Mouse (Mus musculus): ENCODE measurements around the gene Tspan14. TPM values are rescaled to one million over a fixed set of nuclear protein-coding genes. Genes with fewer than 3 reads are reported as not detected.

Gene Tspan14
- polyA plus RNA-seq, 1 experiment from 2014 or later: 77.3 TPM

- no peak overlapping the region for H3K27ac ChIP-seq (ENCODE audit: low read length)
- no peaks in the 10 kb centered on the region for H3K4me1 ChIP-seq (ENCODE audit: insufficient read depth, low read depth, low read length)
- no peaks in the 10 kb centered on the region for H3K36me3 ChIP-seq (ENCODE audit: insufficient read depth, low read length)
- no peak overlapping the region for H3K4me3 ChIP-seq (ENCODE audit: low read depth, low read length)
- no peak for DNase-seq (ENCODE audit: low spot score)
- no peak for ATAC-seq
- H3K4me2 ChIP-seq (replicated peaks; ENCODE audit: low read depth, low read length): no peak overlapping the region
- 51% methylated on average over 2 of the region's 2 CpGs for WGBS
- H3K9me3 ChIP-seq (ENCODE audit: low read length): no peaks in the 10 kb centered on the region
- TF ChIP-seq EP300 (IDR thresholded peaks at IDR 0.05): no peak
- TF ChIP-seq CTCF (IDR thresholded peaks at IDR 0.05): no peak
- no peaks in the 10 kb centered on the region for H3K27me3 ChIP-seq (replicated peaks; ENCODE audit: insufficient read depth, low read length)
- no peak overlapping the region for H3K9ac ChIP-seq (replicated peaks; ENCODE audit: low read depth)
Measured at GRCm38 (mm10) chr14:40900267-40900666, 66.3 kb downstream of the Tspan14 start.

- Histone ChIP-seq H3K9me3 (ENCODE audit: low read length) (no peaks in the 10 kb centered on the region), H3K9ac (replicated peaks; ENCODE audit: low read depth) (no peak overlapping the region), H3K36me3 (ENCODE audit: insufficient read depth, low read length) (no peaks in the 10 kb centered on the region), H3K27ac (ENCODE audit: low read length) (no peak overlapping the region), H3K4me3 (ENCODE audit: low read depth, low read length) (no peak overlapping the region), H3K4me2 (replicated peaks; ENCODE audit: low read depth, low read length) (no peak overlapping the region), H3K27me3 (replicated peaks; ENCODE audit: insufficient read depth, low read length) (no peaks in the 10 kb centered on the region), H3K4me1 (ENCODE audit: insufficient read depth, low read depth, low read length) (no peaks in the 10 kb centered on the region)
- WGBS: 62% methylated on average over 3 of the region's 3 CpGs
- peak; percentile 30 for DNase-seq (ENCODE audit: low spot score)
- TF ChIP-seq EP300 (IDR thresholded peaks at IDR 0.05) (no peak), CTCF (IDR thresholded peaks at IDR 0.05) (no peak)
- ATAC-seq: no peak
Measured at GRCm38 (mm10) chr14:40897916-40898315, 68.7 kb downstream of the Tspan14 start.

GRCm38 (mm10) chr14:40895681-40896080 lies 70.9 kb downstream of the Tspan14 start:
- no peak overlapping the region for H3K4me2 ChIP-seq (replicated peaks; ENCODE audit: low read depth, low read length)
- no peaks in the 10 kb centered on the region for H3K4me1 ChIP-seq (ENCODE audit: insufficient read depth, low read depth, low read length)
- ATAC-seq (no peak), DNase-seq (ENCODE audit: low spot score) (no peak)
- 61% methylated on average over 8 of the region's 8 CpGs for WGBS
- no peaks in the 10 kb centered on the region for H3K9me3 ChIP-seq (ENCODE audit: low read length)
- no peak overlapping the region for H3K27ac ChIP-seq (ENCODE audit: low read length)
- TF ChIP-seq CTCF (IDR thresholded peaks at IDR 0.05): no peak
- no peak for TF ChIP-seq EP300 (IDR thresholded peaks at IDR 0.05)
- no peaks in the 10 kb centered on the region for H3K27me3 ChIP-seq (replicated peaks; ENCODE audit: insufficient read depth, low read length)
- no peak overlapping the region for H3K4me3 ChIP-seq (ENCODE audit: low read depth, low read length)
- H3K9ac ChIP-seq (replicated peaks; ENCODE audit: low read depth): no peak overlapping the region
- no peaks in the 10 kb centered on the region for H3K36me3 ChIP-seq (ENCODE audit: insufficient read depth, low read length)

GRCm38 (mm10) chr14:40894576-40895247 lies 71.9 kb downstream of the Tspan14 start:
- 6% methylated on average over 23 of the region's 23 CpGs for WGBS
- ATAC-seq: peak; percentile 87
- no peaks in the 10 kb centered on the region for H3K36me3 ChIP-seq (ENCODE audit: insufficient read depth, low read length)
- no peaks in the 10 kb centered on the region for H3K9me3 ChIP-seq (ENCODE audit: low read length)
- peak; percentile 85 for DNase-seq (ENCODE audit: low spot score)
- no peaks in the 10 kb centered on the region for H3K27me3 ChIP-seq (replicated peaks; ENCODE audit: insufficient read depth, low read length)
- no peak overlapping the region for H3K27ac ChIP-seq (ENCODE audit: low read length)
- TF ChIP-seq CTCF (IDR thresholded peaks at IDR 0.05) (peak; percentile 95), EP300 (IDR thresholded peaks at IDR 0.05) (peak; percentile 49; the same call in 1 of the 2 replicates)
- no peaks in the 10 kb centered on the region for H3K4me1 ChIP-seq (ENCODE audit: insufficient read depth, low read depth, low read length)
- no peak overlapping the region for H3K9ac ChIP-seq (replicated peaks; ENCODE audit: low read depth)
- peak overlapping the region; percentile 40 for H3K4me2 ChIP-seq (replicated peaks; ENCODE audit: low read depth, low read length)
- no peak overlapping the region for H3K4me3 ChIP-seq (ENCODE audit: low read depth, low read length)

GRCm38 (mm10) chr14:40893884-40894283 lies 72.7 kb downstream of the Tspan14 start:
- Histone ChIP-seq H3K27me3 (replicated peaks; ENCODE audit: insufficient read depth, low read length) (no peaks in the 10 kb centered on the region), H3K27ac (ENCODE audit: low read length) (no peak overlapping the region), H3K36me3 (ENCODE audit: insufficient read depth, low read length) (no peaks in the 10 kb centered on the region), H3K9me3 (ENCODE audit: low read length) (no peaks in the 10 kb centered on the region), H3K4me3 (ENCODE audit: low read depth, low read length) (no peak overlapping the region), H3K4me2 (replicated peaks; ENCODE audit: low read depth, low read length) (no peak overlapping the region), H3K4me1 (ENCODE audit: insufficient read depth, low read depth, low read length) (no peaks in the 10 kb centered on the region), H3K9ac (replicated peaks; ENCODE audit: low read depth) (no peak overlapping the region)
- DNase-seq (ENCODE audit: low spot score) (no peak), ATAC-seq (no peak)
- WGBS: 69% methylated on average over 8 of the region's 8 CpGs
- TF ChIP-seq CTCF (IDR thresholded peaks at IDR 0.05) (no peak), EP300 (IDR thresholded peaks at IDR 0.05) (no peak)

- no peak within 1 kb of the TSS for H3K4me2 ChIP-seq (replicated peaks; ENCODE audit: low read depth, low read length)
Measured at GRCm38 (mm10) chr14:40893196-40893595, 73.4 kb downstream of the Tspan14 start, which contains the start of gene Sh2d4b. Gene Sh2d4b, minus strand, starts transcription at chr14:40893266.

More at GRCm38 (mm10) chr14:40893196-40893595, 73.4 kb downstream of the Tspan14 start, which contains the start of gene Sh2d4b:
- DNase-seq (ENCODE audit: low spot score) (no peak), ATAC-seq (no peak)
- 51% methylated on average over 3 of the region's 3 CpGs for WGBS
- Histone ChIP-seq H3K27ac (ENCODE audit: low read length) (no peak within 1 kb of the TSS), H3K9me3 (ENCODE audit: low read length) (no peaks in the 10 kb centered on the region), H3K9ac (replicated peaks; ENCODE audit: low read depth) (no peak within 1 kb of the TSS), H3K27me3 (replicated peaks; ENCODE audit: insufficient read depth, low read length) (no peaks in the 10 kb centered on the region), H3K4me1 (ENCODE audit: insufficient read depth, low read depth, low read length) (no peaks in the 10 kb centered on the region), H3K4me3 (ENCODE audit: low read depth, low read length) (no peak within 1 kb of the TSS), H3K36me3 (ENCODE audit: insufficient read depth, low read length) (no peaks in the 10 kb centered on the region)
- TF ChIP-seq CTCF (IDR thresholded peaks at IDR 0.05) (no peak), EP300 (IDR thresholded peaks at IDR 0.05) (no peak)
